Comparison of ENCODE assay signal across 11 mouse cellular contexts in genomic region chr3:95902643-95903042, GRCm38 (mm10). TPM values are rescaled to one million over a fixed set of nuclear protein-coding genes. Genes with fewer than 3 reads are reported as not detected.
DNase-seq lines count a peak whose midpoint lies in the region; ATAC-seq and TF ChIP-seq lines count a peak whose summit lies in the region.
"Had no signal": no experiment of that assay in that cellular context is flagged by ENCODE, and none has a peak within 500 bp of the region (broad histone marks: within the 10 kb centered on the region; RNA-seq: fewer than 3 reads in every experiment).

No protein-coding gene starts in this region.

- H3K27me3 ChIP-seq in forebrain, embryonic 11.5 days (ENCODE audit: control insufficient read depth, insufficient read depth, low read length), result no peaks in the 10 kb centered on the region; the same call in 1 of the 2 replicates
- peaks cover 10% of the 10 kb centered on the region; the same call in 1 of the 2 replicates for H3K27me3 ChIP-seq in forebrain, postnatal 0 days (ENCODE audit: insufficient read depth, low read length)
- H3K27me3 ChIP-seq in embryonic facial prominence, embryonic 13.5 days, result peaks cover 9% of the 10 kb centered on the region; the same call in 1 of the 2 replicates
- 0 out of 2 replicates have a peak, but pooled peaks cover 2% of the 10 kb centered on the region for H3K27me3 ChIP-seq in limb, embryonic 12.5 days

- peaks cover 21% of the 10 kb centered on the region for H3K4me1 ChIP-seq in forebrain, embryonic 11.5 days (replicated peaks; ENCODE audit: control insufficient read depth, insufficient read depth, low read length)
- H3K4me1 ChIP-seq in forebrain, postnatal 0 days (ENCODE audit: insufficient read depth), result peaks cover 25% of the 10 kb centered on the region
- peaks cover 43% of the 10 kb centered on the region for H3K4me1 ChIP-seq in embryonic facial prominence, embryonic 13.5 days
- peaks cover 45% of the 10 kb centered on the region for H3K4me1 ChIP-seq in limb, embryonic 12.5 days (replicated peaks)

- no peak for DNase-seq in forebrain, embryonic 11.5 days (ENCODE audit: low spot score)
- no peak for DNase-seq in forebrain, postnatal 0 days
- no peak for DNase-seq in layer of hippocampus, adult 2 months (ENCODE audit: low spot score in 2 of 2)
- no peak for DNase-seq in layer of hippocampus, adult 11-12 months (ENCODE audit: low spot score)
- no peak for DNase-seq in adrenal gland, postnatal 25 days
- DNase-seq in layer of hippocampus, adult 18-20 months (ENCODE audit: low spot score in 2 of 2), result no peak
- DNase-seq: cerebellum, adult 9-10 months had no signal

- ATAC-seq in forebrain, embryonic 11.5 days (replicated peaks; ENCODE audit: low FRiP score), result no peak
- no peak for ATAC-seq in forebrain, postnatal 0 days
- no peak for ATAC-seq in embryonic facial prominence, embryonic 13.5 days (ENCODE audit: insufficient number of reproducible peaks, insufficient read depth, low FRiP score, low TSS enrichment, low read depth)
- no peak for ATAC-seq in limb, embryonic 12.5 days (ENCODE audit: insufficient number of reproducible peaks, insufficient read depth, low FRiP score, low TSS enrichment, low read depth)

- no peak overlapping the region; the same call in 1 of the 2 replicates for H3K9ac ChIP-seq in forebrain, embryonic 11.5 days (ENCODE audit: low read length)
- H3K9ac ChIP-seq in forebrain, postnatal 0 days, result no peak overlapping the region
- H3K9ac ChIP-seq in embryonic facial prominence, embryonic 13.5 days, result no peak overlapping the region
- peak overlapping the region; percentile 74 for H3K9ac ChIP-seq in limb, embryonic 12.5 days (replicated peaks)
- H3K9ac ChIP-seq: lung, embryonic 15.5 days had no signal

- peak overlapping the region; percentile 28 for H3K4me2 ChIP-seq in forebrain, embryonic 11.5 days (ENCODE audit: low read depth, low read length, severe bottlenecking)
- H3K4me2 ChIP-seq in forebrain, postnatal 0 days (ENCODE audit: low read depth), result no peak overlapping the region
- peak overlapping the region; percentile 92 for H3K4me2 ChIP-seq in embryonic facial prominence, embryonic 13.5 days
- peak overlapping the region; percentile 93 for H3K4me2 ChIP-seq in limb, embryonic 12.5 days

- no peaks in the 10 kb centered on the region for H3K9me3 ChIP-seq in forebrain, embryonic 11.5 days (ENCODE audit: control insufficient read depth, low read length)
- no peaks in the 10 kb centered on the region for H3K9me3 ChIP-seq in forebrain, postnatal 0 days (ENCODE audit: low read length)
- H3K9me3 ChIP-seq in embryonic facial prominence, embryonic 13.5 days, result no peaks in the 10 kb centered on the region
- no peaks in the 10 kb centered on the region for H3K9me3 ChIP-seq in limb, embryonic 12.5 days
- H3K9me3 ChIP-seq: lung, embryonic 15.5 days had no signal

- peak overlapping the region; percentile 7; the same call in 1 of the 2 replicates for H3K4me3 ChIP-seq in forebrain, embryonic 11.5 days (ENCODE audit: low read depth, low read length)
- H3K4me3 ChIP-seq in forebrain, postnatal 0 days (ENCODE audit: low read depth, low read length), result no peak overlapping the region
- H3K4me3 ChIP-seq in layer of hippocampus, adult 2 months, result no peak overlapping the region
- H3K4me3 ChIP-seq in embryonic facial prominence, embryonic 13.5 days, result no peak overlapping the region
- peak overlapping the region; percentile 51 for H3K4me3 ChIP-seq in limb, embryonic 12.5 days (replicated peaks)
- H3K4me3 ChIP-seq: erythroblast, embryonic 14.5 days; lung, embryonic 15.5 days had no signal

- H3K36me3 ChIP-seq in forebrain, embryonic 11.5 days (ENCODE audit: control insufficient read depth, insufficient read depth, low read length), result no peaks in the 10 kb centered on the region
- no peaks in the 10 kb centered on the region for H3K36me3 ChIP-seq in forebrain, postnatal 0 days (ENCODE audit: insufficient read depth)
- H3K36me3 ChIP-seq in embryonic facial prominence, embryonic 13.5 days, result peaks cover 4% of the 10 kb centered on the region; the same call in 1 of the 2 replicates
- peaks cover 28% of the 10 kb centered on the region for H3K36me3 ChIP-seq in limb, embryonic 12.5 days

- 42% methylated on average over 5 of the region's 6 CpGs for WGBS in forebrain, embryonic 11.5 days
- 26% methylated on average over 6 of the region's 6 CpGs for WGBS in forebrain, postnatal 0 days
- WGBS in embryonic facial prominence, embryonic 13.5 days, result 38% methylated on average over 6 of the region's 6 CpGs
- 33% methylated on average over 6 of the region's 6 CpGs for WGBS in limb, embryonic 12.5 days

- no peak for TF ChIP-seq CTCF in forebrain, postnatal 0 days (IDR thresholded peaks at IDR 0.05; ENCODE audit: low read depth)
- no peak for TF ChIP-seq CTCF in layer of hippocampus, adult 2 months (conservative IDR thresholded peaks at IDR 0.05)

- H3K27ac ChIP-seq in forebrain, embryonic 11.5 days (ENCODE audit: low read depth, low read length), result no peak overlapping the region
- no peak overlapping the region for H3K27ac ChIP-seq in forebrain, postnatal 0 days (ENCODE audit: low read depth, low read length)
- H3K27ac ChIP-seq in layer of hippocampus, adult 2 months, result peak overlapping the region; percentile 86; the same call in 1 of the 2 replicates
- H3K27ac ChIP-seq in embryonic facial prominence, embryonic 13.5 days, result no peak overlapping the region
- H3K27ac ChIP-seq in limb, embryonic 12.5 days, result peak overlapping the region; percentile 74
- H3K27ac ChIP-seq: lung, embryonic 15.5 days had no signal

RNA-seq across cellular contexts. Expression of gene Car14, which starts 1.8 kb away (rescaled TPM):
- 49.4 and 53.6 TPM in 2 replicates for polyA plus RNA-seq in forebrain, embryonic 11.5 days (2014; fragmentation: Nextera tagmentation; extraction: Ambion mirVana)
- 5.0 and 9.4 TPM in 2 replicates for total RNA-seq in forebrain, postnatal 0 days (2014; rRNA removed)
- polyA plus RNA-seq in forebrain, postnatal 0 days (2015; fragmentation: Nextera tagmentation; extraction: Ambion mirVana), result 11.2 and 12.8 TPM in 2 replicates
- total RNA-seq in layer of hippocampus, adult 2 months (2021), result 1 to 10 TPM; 6.9 to 9.9 TPM
- 14.5 and 16.6 TPM in 2 replicates for polyA plus RNA-seq in embryonic facial prominence, embryonic 13.5 days (2015; fragmentation: Nextera tagmentation; extraction: Ambion mirVana)
- 74.2 and 78.4 TPM in 2 replicates for polyA plus RNA-seq in limb, embryonic 12.5 days (2016; fragmentation: Nextera tagmentation; extraction: Ambion mirVana)
- total RNA-seq in adrenal gland, postnatal 25 days (2021), result 2.7 and 5.7 TPM in 2 replicates
- total RNA-seq in layer of hippocampus, adult 18-20 months (2021), result 10 to 100 TPM in 1 of 2 experiments, 1 to 10 TPM in 1; 9.9 to 10.8 TPM
- polyA plus RNA-seq: erythroblast, embryonic 14.5 days had no signal

RNA-seq across cellular contexts. Expression of gene Aph1a, which starts 8.9 kb away (rescaled TPM):
- polyA plus RNA-seq in forebrain, embryonic 11.5 days (2014; fragmentation: Nextera tagmentation; extraction: Ambion mirVana), result 29.7 and 33.3 TPM in 2 replicates
- total RNA-seq in forebrain, postnatal 0 days (2014; rRNA removed), result 59.3 and 77.2 TPM in 2 replicates
- polyA plus RNA-seq in forebrain, postnatal 0 days (2015; fragmentation: Nextera tagmentation; extraction: Ambion mirVana), result 44.3 and 46.0 TPM in 2 replicates
- total RNA-seq in layer of hippocampus, adult 2 months (2021), result 10 to 100 TPM; 69.0 to 79.8 TPM
- 29.6 and 32.3 TPM in 2 replicates for polyA plus RNA-seq in embryonic facial prominence, embryonic 13.5 days (2015; fragmentation: Nextera tagmentation; extraction: Ambion mirVana)
- 29.0 and 31.5 TPM in 2 replicates for polyA plus RNA-seq in limb, embryonic 12.5 days (2016; fragmentation: Nextera tagmentation; extraction: Ambion mirVana)
- 93.3 and 145 TPM in 2 replicates for total RNA-seq in adrenal gland, postnatal 25 days (2021)
- total RNA-seq in layer of hippocampus, adult 18-20 months (2021), result 10 to 100 TPM; 61.1 to 70.2 TPM

RNA-seq across cellular contexts. Expression of gene BC028528, which starts 10.8 kb away (rescaled TPM):
- 7.5 and 10.3 TPM in 2 replicates for polyA plus RNA-seq in forebrain, embryonic 11.5 days (2014; fragmentation: Nextera tagmentation; extraction: Ambion mirVana)
- total RNA-seq in forebrain, postnatal 0 days (2014; rRNA removed), result 5.7 and 9.9 TPM in 2 replicates
- polyA plus RNA-seq in forebrain, postnatal 0 days (2015; fragmentation: Nextera tagmentation; extraction: Ambion mirVana), result 14.9 and 18.4 TPM in 2 replicates
- 1 to 10 TPM; 3.4 to 4.8 TPM for total RNA-seq in layer of hippocampus, adult 2 months (2021)
- polyA plus RNA-seq in embryonic facial prominence, embryonic 13.5 days (2015; fragmentation: Nextera tagmentation; extraction: Ambion mirVana), result 17.9 and 18.6 TPM in 2 replicates
- polyA plus RNA-seq in limb, embryonic 12.5 days (2016; fragmentation: Nextera tagmentation; extraction: Ambion mirVana), result 11.1 and 11.6 TPM in 2 replicates
- total RNA-seq in adrenal gland, postnatal 25 days (2021), result 9.3 and 10.3 TPM in 2 replicates
- total RNA-seq in layer of hippocampus, adult 18-20 months (2021), result 1 to 10 TPM; 2.2 to 3.0 TPM
- polyA plus RNA-seq: erythroblast, embryonic 14.5 days had no signal

RNA-seq across cellular contexts. Expression of gene Ciart, which starts 20.6 kb away (rescaled TPM):
- 5.8 and 7.7 TPM in 2 replicates for polyA plus RNA-seq in forebrain, embryonic 11.5 days (2014; fragmentation: Nextera tagmentation; extraction: Ambion mirVana)
- 3.4 and 5.9 TPM in 2 replicates for total RNA-seq in forebrain, postnatal 0 days (2014; rRNA removed)
- 8.2 and 11.2 TPM in 2 replicates for polyA plus RNA-seq in forebrain, postnatal 0 days (2015; fragmentation: Nextera tagmentation; extraction: Ambion mirVana)
- total RNA-seq in layer of hippocampus, adult 2 months (2021), result 10 to 100 TPM; 10.3 to 11.7 TPM
- 7.0 and 7.8 TPM in 2 replicates for polyA plus RNA-seq in embryonic facial prominence, embryonic 13.5 days (2015; fragmentation: Nextera tagmentation; extraction: Ambion mirVana)
- polyA plus RNA-seq in limb, embryonic 12.5 days (2016; fragmentation: Nextera tagmentation; extraction: Ambion mirVana), result 8.5 and 10.2 TPM in 2 replicates
- 7.9 and 8.3 TPM in 2 replicates for total RNA-seq in adrenal gland, postnatal 25 days (2021)
- total RNA-seq in layer of hippocampus, adult 18-20 months (2021), result 10 to 100 TPM in 1 of 2 experiments, 1 to 10 TPM in 1; 9.2 to 11.7 TPM

RNA-seq across cellular contexts. Expression of gene Anp32e, which starts 26.4 kb away (rescaled TPM):
- polyA plus RNA-seq in forebrain, embryonic 11.5 days (2014; fragmentation: Nextera tagmentation; extraction: Ambion mirVana), result 157 and 167 TPM in 2 replicates
- total RNA-seq in forebrain, postnatal 0 days (2014; rRNA removed), result 27.5 and 34.4 TPM in 2 replicates
- polyA plus RNA-seq in forebrain, postnatal 0 days (2015; fragmentation: Nextera tagmentation; extraction: Ambion mirVana), result 84.1 and 109 TPM in 2 replicates
- 10 to 100 TPM; 78.9 to 80.6 TPM for total RNA-seq in layer of hippocampus, adult 2 months (2021)
- 241 and 251 TPM in 2 replicates for polyA plus RNA-seq in embryonic facial prominence, embryonic 13.5 days (2015; fragmentation: Nextera tagmentation; extraction: Ambion mirVana)
- 304 and 327 TPM in 2 replicates for polyA plus RNA-seq in limb, embryonic 12.5 days (2016; fragmentation: Nextera tagmentation; extraction: Ambion mirVana)
- 77.8 and 94.0 TPM in 2 replicates for total RNA-seq in adrenal gland, postnatal 25 days (2021)
- 10 to 100 TPM; 88.3 to 89.6 TPM for total RNA-seq in layer of hippocampus, adult 18-20 months (2021)

Comparison
In these comparisons a context has a peak if more than half of its experiments do, and no peak if none do; other contexts are left out.
1. H3K4me3 ChIP-seq: peak in forebrain, embryonic 11.5 days (single experiment) and limb, embryonic 12.5 days (single experiment); none in forebrain, postnatal 0 days (single experiment), layer of hippocampus, adult 2 months (single experiment) and embryonic facial prominence, embryonic 13.5 days (single experiment).
2. H3K27ac ChIP-seq: peak in layer of hippocampus, adult 2 months (single experiment) and limb, embryonic 12.5 days (single experiment); none in forebrain, embryonic 11.5 days (single experiment), forebrain, postnatal 0 days (single experiment) and embryonic facial prominence, embryonic 13.5 days (single experiment).